20 mouse cellular contexts compared by ENCODE assay signal in the genomic region with DNA sequence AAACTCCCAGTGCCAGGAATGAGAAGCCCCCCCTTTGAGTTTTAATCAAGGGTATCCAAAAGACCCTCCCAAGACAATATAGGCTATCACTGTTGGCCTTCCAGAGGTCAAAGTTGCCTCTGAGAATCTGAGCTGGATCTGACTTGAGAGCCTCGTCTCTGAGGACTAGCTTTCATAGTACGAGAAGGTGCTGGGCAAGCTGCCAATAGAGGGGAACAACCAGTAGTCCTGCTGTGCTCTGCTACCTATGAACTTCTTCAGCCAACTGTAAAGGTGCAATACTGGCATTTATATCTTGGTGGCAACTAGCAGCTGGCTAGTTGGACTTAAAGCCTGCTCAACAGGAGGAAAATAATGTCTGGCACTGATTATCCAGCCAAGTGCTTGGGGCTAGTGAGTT.
DNase-seq lines count a peak whose midpoint lies in the region; ATAC-seq and TF ChIP-seq lines count a peak whose summit lies in the region.
"Had no signal": no experiment of that assay in that cellular context is flagged by ENCODE, and none has a peak within 500 bp of the region (broad histone marks: within the 10 kb centered on the region; RNA-seq: fewer than 3 reads in every experiment).

No protein-coding gene starts in this region.

- no peaks in the 10 kb centered on the region for H3K27me3 ChIP-seq in kidney, adult 2 months (replicated peaks; ENCODE audit: control insufficient read depth, insufficient read depth, low read length)
- no peaks in the 10 kb centered on the region for H3K27me3 ChIP-seq in kidney, embryonic 16.5 days (ENCODE audit: insufficient read depth, low read length)
- H3K27me3 ChIP-seq in intestine, postnatal 0 days (replicated peaks; ENCODE audit: control insufficient read depth, insufficient read depth, low read length): no peaks in the 10 kb centered on the region
- H3K27me3 ChIP-seq: CH12.LX; limb, embryonic 12.5 days; liver, embryonic 15.5 days had no signal

- ATAC-seq in kidney, embryonic 16.5 days (ENCODE audit: low FRiP score, low TSS enrichment): no peak; the same call in 1 of the 2 replicates
- ATAC-seq in intestine, postnatal 0 days: no peak
- ATAC-seq: forebrain, postnatal 0 days; hindbrain, embryonic 16.5 days had no signal

- H3K4me2 ChIP-seq in kidney, embryonic 16.5 days (replicated peaks; ENCODE audit: low read depth, low read length): no peak overlapping the region
- no peak overlapping the region for H3K4me2 ChIP-seq in intestine, postnatal 0 days (replicated peaks; ENCODE audit: low read depth)
- H3K4me2 ChIP-seq: limb, embryonic 12.5 days; liver, embryonic 15.5 days had no signal

- WGBS in kidney, adult 2 months: 5% methylated on average over 2 of the region's 2 CpGs
- WGBS in kidney, embryonic 16.5 days: 21% methylated on average over 2 of the region's 2 CpGs
- WGBS in intestine, postnatal 0 days: 42% methylated on average over 2 of the region's 2 CpGs

- DNase-seq in adrenal gland, postnatal 25 days: peak; percentile 3
- DNase-seq in adrenal gland, postnatal 14 days: no peak
- DNase-seq in kidney, adult 2 months: peak; percentile 39
- peak; percentile 3 for DNase-seq in right cerebral cortex, postnatal 4 days
- DNase-seq in right cerebral cortex, adult 18-20 months: no peak
- no peak for DNase-seq in Muller cell, postnatal 12 days (ENCODE audit: inconsistent ontology term)
- DNase-seq: cerebellum, adult 8-10 months; forebrain, postnatal 0 days; gastrocnemius, postnatal 10 days; heart, adult 2 months; right cerebral cortex, postnatal 25 days; thymus, adult 18-20 months had no signal

- no peaks in the 10 kb centered on the region for H3K9me3 ChIP-seq in kidney, embryonic 16.5 days (ENCODE audit: low read length)
- no peaks in the 10 kb centered on the region for H3K9me3 ChIP-seq in intestine, postnatal 0 days (ENCODE audit: control insufficient read depth)
- H3K9me3 ChIP-seq: limb, embryonic 12.5 days; liver, embryonic 15.5 days; midbrain, embryonic 10.5 days had no signal

- H3K4me1 ChIP-seq in kidney, adult 2 months (ENCODE audit: control insufficient read depth, insufficient read depth, low read length): no peaks in the 10 kb centered on the region
- no peaks in the 10 kb centered on the region for H3K4me1 ChIP-seq in kidney, embryonic 16.5 days (ENCODE audit: insufficient read depth, low read length)
- no peaks in the 10 kb centered on the region for H3K4me1 ChIP-seq in intestine, postnatal 0 days (replicated peaks; ENCODE audit: control insufficient read depth, insufficient read depth, low read length)
- H3K4me1 ChIP-seq: limb, embryonic 12.5 days; liver, embryonic 15.5 days; midbrain, embryonic 10.5 days had no signal

- no peak overlapping the region for H3K4me3 ChIP-seq in kidney, adult 2 months (ENCODE audit: insufficient read depth, low read depth, low read length)
- no peak overlapping the region for H3K4me3 ChIP-seq in kidney, embryonic 16.5 days (ENCODE audit: low read length)
- H3K4me3 ChIP-seq in intestine, postnatal 0 days (ENCODE audit: low read depth, low read length): no peak overlapping the region
- H3K4me3 ChIP-seq: erythroblast, embryonic 14.5 days; heart, adult 2 months; limb, embryonic 12.5 days; liver, embryonic 15.5 days; midbrain, embryonic 10.5 days had no signal

- no peak for TF ChIP-seq CTCF in kidney, adult 2 months (conservative IDR thresholded peaks at IDR 0.05; ENCODE audit: insufficient read depth, insufficient read length, low read depth, low read length)
- TF ChIP-seq CTCF in intestine, postnatal 0 days (IDR thresholded peaks at IDR 0.05; ENCODE audit: low read depth): no peak

- no peak overlapping the region for H3K9ac ChIP-seq in kidney, embryonic 16.5 days (replicated peaks; ENCODE audit: low read length)
- H3K9ac ChIP-seq in intestine, postnatal 0 days (ENCODE audit: low read depth, low read length): no peak overlapping the region
- H3K9ac ChIP-seq: forebrain, postnatal 0 days; limb, embryonic 12.5 days; liver, embryonic 15.5 days had no signal

- H3K27ac ChIP-seq in kidney, adult 2 months (ENCODE audit: insufficient read depth, low read depth, low read length): no peak overlapping the region
- no peak overlapping the region for H3K27ac ChIP-seq in kidney, embryonic 16.5 days (ENCODE audit: low read length)
- H3K27ac ChIP-seq in intestine, postnatal 0 days (ENCODE audit: low read depth, low read length): no peak overlapping the region
- H3K27ac ChIP-seq: heart, adult 2 months; limb, embryonic 12.5 days; liver, embryonic 15.5 days; midbrain, embryonic 10.5 days had no signal

- H3K36me3 ChIP-seq in kidney, adult 2 months (ENCODE audit: control insufficient read depth, insufficient read depth, low read length): no peaks in the 10 kb centered on the region
- no peaks in the 10 kb centered on the region for H3K36me3 ChIP-seq in kidney, embryonic 16.5 days (ENCODE audit: insufficient read depth, low read length)
- H3K36me3 ChIP-seq in intestine, postnatal 0 days (ENCODE audit: control insufficient read depth, insufficient read depth): no peaks in the 10 kb centered on the region
- H3K36me3 ChIP-seq: limb, embryonic 12.5 days; liver, embryonic 15.5 days; midbrain, embryonic 10.5 days had no signal

- TF ChIP-seq POLR2A in kidney, adult 2 months (IDR thresholded peaks at IDR 0.05; ENCODE audit: low read depth, low read length): no peak

Comparison
In these comparisons a context has a peak if more than half of its experiments do, and no peak if none do; other contexts are left out.
1. DNase-seq: peak in adrenal gland, postnatal 25 days (single experiment), kidney, adult 2 months (single experiment) and right cerebral cortex, postnatal 4 days (single experiment); none in adrenal gland, postnatal 14 days (single experiment), right cerebral cortex, adult 18-20 months (single experiment) and Muller cell, postnatal 12 days (single experiment).